Mouse (Mus musculus): ENCODE measurements around the gene Tekt5. TPM values are rescaled to one million over a fixed set of nuclear protein-coding genes. Genes with fewer than 3 reads are reported as not detected.

The Tekt5 gene
- polyA plus RNA-seq, 1 experiment from 2014 or later = 0.74 TPM

- Histone ChIP-seq H3K4me3 (no peak overlapping the region), H3K27ac (no peak overlapping the region), H3K27me3 (no peaks in the 10 kb centered on the region), H3K9me3 (replicated peaks) (peaks cover 4% of the 10 kb centered on the region; the same call in 1 of the 2 replicates), H3K9ac (no peak overlapping the region), H3K4me1 (peaks cover 15% of the 10 kb centered on the region), H3K4me2 (no peak overlapping the region), H3K36me3 (ENCODE audit: poor library complexity, severe bottlenecking) (peaks cover 75% of the 10 kb centered on the region)
- 80% methylated on average over 6 of the region's 6 CpGs for WGBS
- ATAC-seq = no peak
Observed at GRCm38 (mm10) chr16:10415976-10416375, 20.7 kb upstream of the Tekt5 start.

GRCm38 (mm10) chr16:10411764-10412746, 16.8 kb upstream of the Tekt5 start, which contains the start of gene Nubp1:
TSS of gene Nubp1 (plus strand) at chr16:10411948.
- 2% methylated on average over 56 of the region's 56 CpGs for WGBS
- H3K27ac ChIP-seq = peak within 1 kb of the TSS; percentile 92

DNA sequence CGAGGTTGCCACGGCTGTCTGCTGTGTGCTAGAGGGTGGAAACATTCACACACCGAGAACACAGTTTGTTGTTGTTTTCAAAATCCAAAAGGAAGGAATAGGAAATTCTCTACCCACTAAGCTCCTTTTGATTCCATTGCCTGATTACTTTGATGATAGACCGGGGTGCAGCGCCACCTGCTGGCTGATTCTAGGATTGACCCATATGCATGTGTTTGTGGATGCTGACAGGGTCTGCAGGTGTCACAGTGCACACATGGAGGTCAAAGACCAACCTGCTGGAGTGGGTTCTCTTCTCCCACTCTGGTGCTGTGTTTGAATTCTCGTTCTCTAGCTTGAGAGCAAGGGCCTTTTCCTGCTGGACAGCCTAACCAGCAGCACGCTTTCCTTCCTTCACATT, 3.9 kb upstream of the Tekt5 start:
- no peak overlapping the region for H3K27ac ChIP-seq
- no peaks in the 10 kb centered on the region for H3K9me3 ChIP-seq (replicated peaks)
- H3K4me2 ChIP-seq = no peak overlapping the region
- H3K36me3 ChIP-seq (ENCODE audit: poor library complexity, severe bottlenecking) = no peaks in the 10 kb centered on the region
- no peak overlapping the region for H3K4me3 ChIP-seq
- no peak overlapping the region for H3K9ac ChIP-seq
- H3K27me3 ChIP-seq = peaks cover 12% of the 10 kb centered on the region
- peak; percentile 50 for ATAC-seq
- 34% methylated on average over 7 of the region's 7 CpGs for WGBS
- peaks cover 8% of the 10 kb centered on the region for H3K4me1 ChIP-seq

More at GRCm38 (mm10) chr16:10411764-10412746, 16.8 kb upstream of the Tekt5 start, which contains the start of gene Nubp1:
- H3K4me3 ChIP-seq = peak within 1 kb of the TSS; percentile 63
- H3K4me1 ChIP-seq = peaks cover 15% of the 10 kb centered on the region
- peak within 1 kb of the TSS; percentile 80 for H3K9ac ChIP-seq
- H3K4me2 ChIP-seq = peak within 1 kb of the TSS; percentile 70
- H3K9me3 ChIP-seq (replicated peaks) = peaks cover 4% of the 10 kb centered on the region; the same call in 1 of the 2 replicates
- peak; percentile 97 for ATAC-seq
- peaks cover 36% of the 10 kb centered on the region for H3K36me3 ChIP-seq (ENCODE audit: poor library complexity, severe bottlenecking)
- H3K27me3 ChIP-seq = 0 out of 2 replicates have a peak, but pooled peaks cover 5% of the 10 kb centered on the region

DNA sequence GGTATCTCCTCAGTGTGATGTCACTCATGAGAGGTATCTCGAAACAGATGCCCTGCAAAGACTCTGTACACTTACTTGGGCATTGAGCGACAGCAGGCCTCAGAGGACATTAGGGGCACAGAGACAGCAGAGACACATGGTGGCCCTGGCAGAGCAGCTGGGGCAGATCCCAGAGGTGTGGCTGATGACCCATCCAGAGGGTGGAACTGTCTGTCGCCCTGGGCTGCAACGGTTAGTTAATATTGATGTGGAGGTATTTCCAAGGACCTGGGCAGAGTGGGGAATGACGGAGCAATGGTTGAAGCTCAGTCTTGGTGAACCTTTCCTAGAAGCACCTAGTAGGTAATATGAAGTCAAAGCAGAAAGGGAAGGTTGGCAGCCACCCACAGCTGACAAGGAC, 3.5 kb upstream of the Tekt5 start:
- WGBS = 73% methylated on average over 5 of the region's 5 CpGs
- no peak overlapping the region for H3K4me2 ChIP-seq
- no peak overlapping the region for H3K9ac ChIP-seq
- H3K9me3 ChIP-seq (replicated peaks) = no peaks in the 10 kb centered on the region
- H3K4me3 ChIP-seq = no peak overlapping the region
- peaks cover 12% of the 10 kb centered on the region for H3K27me3 ChIP-seq
- H3K36me3 ChIP-seq (ENCODE audit: poor library complexity, severe bottlenecking) = no peaks in the 10 kb centered on the region
- H3K27ac ChIP-seq = no peak overlapping the region
- H3K4me1 ChIP-seq = peaks cover 8% of the 10 kb centered on the region
- ATAC-seq = peak; percentile 48; the same call in 1 of the 2 replicates

DNA sequence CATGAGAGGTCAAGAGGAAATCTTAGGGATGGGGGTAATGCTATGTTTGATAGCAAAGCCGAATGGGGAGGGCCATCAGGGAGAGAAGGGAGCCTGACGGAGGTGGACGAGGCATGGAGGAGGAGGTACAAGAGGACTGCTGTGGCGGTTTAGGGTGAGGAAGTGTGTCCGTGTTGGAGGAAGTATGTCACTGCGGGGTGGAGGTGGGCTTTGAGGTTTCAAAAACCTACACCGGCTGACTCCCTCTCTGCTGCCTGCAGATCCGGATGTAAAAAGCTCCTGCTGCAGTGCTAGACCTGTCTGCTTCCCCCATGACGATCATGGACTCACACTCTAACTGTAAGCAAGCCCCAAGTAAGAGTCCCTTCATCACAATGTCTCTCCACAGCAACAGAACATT, 2.7 kb downstream of the Tekt5 start:
- H3K4me2 ChIP-seq = no peak overlapping the region
- WGBS = 86% methylated on average over 9 of the region's 9 CpGs
- no peak overlapping the region for H3K4me3 ChIP-seq
- H3K9me3 ChIP-seq (replicated peaks) = no peaks in the 10 kb centered on the region
- no peak overlapping the region for H3K27ac ChIP-seq
- no peaks in the 10 kb centered on the region for H3K36me3 ChIP-seq (ENCODE audit: poor library complexity, severe bottlenecking)
- H3K9ac ChIP-seq = no peak overlapping the region
- peaks cover 8% of the 10 kb centered on the region for H3K4me1 ChIP-seq
- no peak for ATAC-seq
- H3K27me3 ChIP-seq = peaks cover 12% of the 10 kb centered on the region

GRCm38 (mm10) chr16:10388634-10389365, 6.5 kb downstream of the Tekt5 start:
- no peak overlapping the region for H3K9ac ChIP-seq
- 91% methylated on average over 6 of the region's 6 CpGs for WGBS
- no peaks in the 10 kb centered on the region for H3K27me3 ChIP-seq
- no peaks in the 10 kb centered on the region for H3K9me3 ChIP-seq (replicated peaks)
- H3K36me3 ChIP-seq (ENCODE audit: poor library complexity, severe bottlenecking) = no peaks in the 10 kb centered on the region
- no peaks in the 10 kb centered on the region for H3K4me1 ChIP-seq
- no peak overlapping the region for H3K4me3 ChIP-seq
- no peak overlapping the region for H3K27ac ChIP-seq
- no peak for ATAC-seq
- H3K4me2 ChIP-seq = no peak overlapping the region

- H3K36me3 ChIP-seq (ENCODE audit: poor library complexity, severe bottlenecking) = no peaks in the 10 kb centered on the region
- no peak for ATAC-seq
Observed at GRCm38 (mm10) chr16:10385261-10385660, 10.0 kb downstream of the Tekt5 start.

GRCm38 (mm10) chr16:10384544-10384943, 10.7 kb downstream of the Tekt5 start:
- Histone ChIP-seq H3K36me3 (ENCODE audit: poor library complexity, severe bottlenecking) (no peaks in the 10 kb centered on the region), H3K27ac (no peak overlapping the region), H3K4me2 (no peak overlapping the region), H3K9ac (no peak overlapping the region), H3K4me1 (no peaks in the 10 kb centered on the region), H3K9me3 (replicated peaks) (no peaks in the 10 kb centered on the region), H3K4me3 (no peak overlapping the region), H3K27me3 (no peaks in the 10 kb centered on the region)
- 74% methylated on average over 3 of the region's 3 CpGs for WGBS
- ATAC-seq = no peak

More at GRCm38 (mm10) chr16:10385261-10385660, 10.0 kb downstream of the Tekt5 start:
- Histone ChIP-seq H3K27ac (no peak overlapping the region), H3K9ac (no peak overlapping the region), H3K4me2 (no peak overlapping the region), H3K4me1 (no peaks in the 10 kb centered on the region), H3K4me3 (no peak overlapping the region), H3K9me3 (replicated peaks) (no peaks in the 10 kb centered on the region), H3K27me3 (no peaks in the 10 kb centered on the region)
- 74% methylated on average over 12 of the region's 12 CpGs for WGBS

GRCm38 (mm10) chr16:10384060-10384497, 11.2 kb downstream of the Tekt5 start:
- Histone ChIP-seq H3K4me1 (no peaks in the 10 kb centered on the region), H3K27ac (no peak overlapping the region), H3K27me3 (no peaks in the 10 kb centered on the region), H3K9ac (no peak overlapping the region), H3K9me3 (replicated peaks) (no peaks in the 10 kb centered on the region), H3K4me3 (no peak overlapping the region), H3K36me3 (ENCODE audit: poor library complexity, severe bottlenecking) (no peaks in the 10 kb centered on the region), H3K4me2 (0 out of 2 replicates have a peak overlapping the region, but pooled peaks have one; percentile 10)
- 42% methylated on average over 8 of the region's 8 CpGs for WGBS
- ATAC-seq = no peak

GRCm38 (mm10) chr16:10379531-10379930, 15.8 kb downstream of the Tekt5 start:
- WGBS = 70% methylated on average over 2 of the region's 2 CpGs
- Histone ChIP-seq H3K27me3 (no peaks in the 10 kb centered on the region), H3K9me3 (replicated peaks) (no peaks in the 10 kb centered on the region), H3K4me1 (peaks cover 7% of the 10 kb centered on the region), H3K27ac (no peak overlapping the region), H3K4me3 (no peak overlapping the region), H3K4me2 (no peak overlapping the region), H3K36me3 (ENCODE audit: poor library complexity, severe bottlenecking) (no peaks in the 10 kb centered on the region), H3K9ac (no peak overlapping the region)
- no peak for ATAC-seq

- Histone ChIP-seq H3K9ac (no peak overlapping the region), H3K36me3 (ENCODE audit: poor library complexity, severe bottlenecking) (no peaks in the 10 kb centered on the region), H3K4me3 (no peak overlapping the region), H3K9me3 (replicated peaks) (no peaks in the 10 kb centered on the region), H3K27me3 (no peaks in the 10 kb centered on the region), H3K27ac (no peak overlapping the region), H3K4me1 (peaks cover 11% of the 10 kb centered on the region), H3K4me2 (no peak overlapping the region)
- no peak for ATAC-seq
- 68% methylated on average over 1 of the region's 1 CpGs for WGBS
Observed at GRCm38 (mm10) chr16:10377286-10377685, 18.0 kb downstream of the Tekt5 start.

All from forebrain, embryonic 13.5 days (tissue).